Mouse (Mus musculus): ENCODE data around the gene Rpl23a. TPM values are rescaled to one million over a fixed set of nuclear protein-coding genes. Genes with fewer than 3 reads are reported as not detected.
A peak's percentile ranks its signal among the peaks of the same experiment; 100 is the strongest.

Gene Rpl23a
- polyA plus RNA-seq, 1 experiment from 2014 or later = 1,650 TPM

DNA sequence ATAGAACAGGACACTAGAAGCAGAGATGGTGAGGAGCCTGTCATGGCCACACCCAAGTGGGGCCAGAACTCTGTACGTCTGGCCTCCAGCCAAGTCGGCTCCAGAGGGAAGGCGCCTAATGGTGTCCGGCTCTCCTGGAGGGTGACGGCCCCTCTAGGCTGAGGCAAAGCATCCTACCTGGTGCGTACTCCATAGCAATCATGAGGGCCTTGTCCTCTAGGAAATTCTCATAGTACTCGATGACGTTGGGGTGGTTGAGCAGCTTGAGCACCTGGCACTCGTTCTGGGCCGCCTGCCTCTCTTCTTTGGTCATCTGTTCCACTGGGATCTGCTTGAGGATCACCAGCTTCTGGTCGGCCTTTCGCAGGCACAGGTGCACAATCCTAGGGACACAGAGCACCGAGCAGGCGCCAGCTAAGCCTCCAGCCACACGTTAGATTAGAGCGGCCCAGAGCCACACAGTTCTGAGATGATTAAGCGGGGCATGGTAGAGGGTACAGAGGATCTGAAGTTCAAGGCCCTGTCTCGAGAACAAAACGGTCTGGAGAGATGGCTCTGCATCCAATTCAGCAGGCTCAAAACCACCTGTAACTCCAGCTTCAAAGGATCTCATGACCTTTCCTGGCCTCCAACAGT is 10.5 kb downstream of the Rpl23a start:
- WGBS = 85% methylated on average over 19 of the region's 19 CpGs
- H3K4me2 ChIP-seq (replicated peaks; ENCODE audit: low read depth, low read length) = no peak overlapping the region
- H3K4me3 ChIP-seq (ENCODE audit: low read length) = no peak overlapping the region
- H3K9ac ChIP-seq (ENCODE audit: low read depth, low read length) = no peak overlapping the region
- H3K27ac ChIP-seq (ENCODE audit: low read depth, low read length) = no peak overlapping the region
- no peak for ATAC-seq (ENCODE audit: low FRiP score, low TSS enrichment)
- H3K27me3 ChIP-seq (ENCODE audit: control insufficient read depth, insufficient read depth, low read length) = no peaks in the 10 kb centered on the region
- H3K9me3 ChIP-seq (ENCODE audit: control insufficient read depth, low read length) = no peaks in the 10 kb centered on the region
- peaks cover 3% of the 10 kb centered on the region; the same call in 1 of the 2 replicates for H3K4me1 ChIP-seq (ENCODE audit: control insufficient read depth, insufficient read depth, low read length)
- H3K36me3 ChIP-seq (ENCODE audit: control insufficient read depth, insufficient read depth, low read length) = peaks cover 5% of the 10 kb centered on the region; the same call in 1 of the 2 replicates

DNA sequence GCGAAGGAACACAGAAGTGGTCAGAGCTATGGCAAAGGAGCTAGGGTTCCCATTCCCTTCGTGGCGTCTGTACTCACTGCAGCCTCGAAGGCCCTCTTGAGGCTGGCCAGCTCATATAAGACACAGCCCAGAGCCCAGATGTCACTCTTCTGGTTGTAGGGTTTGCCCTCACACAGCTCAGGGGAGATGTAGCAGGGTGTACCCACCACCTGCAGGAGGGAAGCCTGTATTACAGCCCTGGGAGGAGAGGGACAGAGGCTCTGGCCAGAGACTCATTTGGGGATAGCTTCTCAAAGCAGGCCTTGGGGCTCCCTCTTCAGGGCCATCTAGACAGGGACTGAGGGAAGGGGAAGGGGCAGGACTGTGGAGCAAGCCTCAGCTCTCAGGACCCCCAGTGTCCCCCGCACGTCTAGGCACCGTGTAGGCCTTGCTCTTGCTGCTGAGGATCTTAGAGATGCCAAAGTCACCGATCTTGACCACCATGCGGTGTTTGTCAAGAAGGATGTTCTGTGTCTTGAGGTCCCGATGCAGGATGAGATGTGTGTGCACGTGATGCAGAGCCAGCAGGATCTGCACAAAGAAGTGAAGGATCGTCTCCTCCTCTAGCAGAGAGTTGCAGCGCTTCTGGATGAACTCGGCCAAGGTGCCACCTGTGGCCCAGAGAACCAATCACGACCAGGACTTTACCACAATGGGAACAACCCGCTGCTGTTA is 11.2 kb downstream of the Rpl23a start:
- Histone ChIP-seq H3K9ac (ENCODE audit: low read depth, low read length) (no peak overlapping the region), H3K27me3 (ENCODE audit: control insufficient read depth, insufficient read depth, low read length) (no peaks in the 10 kb centered on the region), H3K27ac (ENCODE audit: low read depth, low read length) (no peak overlapping the region), H3K4me3 (ENCODE audit: low read length) (no peak overlapping the region), H3K9me3 (ENCODE audit: control insufficient read depth, low read length) (no peaks in the 10 kb centered on the region), H3K4me1 (ENCODE audit: control insufficient read depth, insufficient read depth, low read length) (peaks cover 3% of the 10 kb centered on the region; the same call in 1 of the 2 replicates), H3K36me3 (ENCODE audit: control insufficient read depth, insufficient read depth, low read length) (peaks cover 5% of the 10 kb centered on the region; the same call in 1 of the 2 replicates), H3K4me2 (replicated peaks; ENCODE audit: low read depth, low read length) (no peak overlapping the region)
- WGBS = 89% methylated on average over 16 of the region's 16 CpGs
- ATAC-seq (ENCODE audit: low FRiP score, low TSS enrichment) = no peak

DNA sequence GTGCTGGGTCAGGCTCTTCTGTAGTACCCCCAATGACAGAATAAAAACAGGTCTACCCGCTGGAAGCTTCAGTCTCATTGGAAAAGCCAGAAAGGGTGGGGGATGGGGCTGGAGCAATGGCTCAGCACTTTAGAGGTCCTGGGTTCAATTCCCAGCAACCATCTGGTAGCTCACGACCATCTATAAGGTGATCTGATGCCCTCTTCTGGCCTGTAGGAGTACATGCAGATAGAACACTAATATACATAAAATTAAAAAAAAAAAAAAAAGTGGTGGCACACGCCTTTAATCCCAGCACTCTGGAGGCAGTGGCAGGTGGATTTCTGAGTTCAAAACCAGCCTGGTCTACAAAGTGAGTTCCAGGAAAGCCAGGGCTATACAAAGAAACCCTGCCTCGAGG is 12.1 kb downstream of the Rpl23a start:
- H3K4me1 ChIP-seq (ENCODE audit: control insufficient read depth, insufficient read depth, low read length) = peaks cover 7% of the 10 kb centered on the region
- no peaks in the 10 kb centered on the region for H3K27me3 ChIP-seq (ENCODE audit: control insufficient read depth, insufficient read depth, low read length)
- no peak overlapping the region for H3K4me3 ChIP-seq (ENCODE audit: low read length)
- 82% methylated on average over 4 of the region's 4 CpGs for WGBS
- peaks cover 5% of the 10 kb centered on the region; the same call in 1 of the 2 replicates for H3K36me3 ChIP-seq (ENCODE audit: control insufficient read depth, insufficient read depth, low read length)
- no peak overlapping the region for H3K9ac ChIP-seq (ENCODE audit: low read depth, low read length)
- H3K9me3 ChIP-seq (ENCODE audit: control insufficient read depth, low read length) = no peaks in the 10 kb centered on the region
- ATAC-seq (ENCODE audit: low FRiP score, low TSS enrichment) = no peak
- H3K27ac ChIP-seq (ENCODE audit: low read depth, low read length) = no peak overlapping the region
- no peak overlapping the region for H3K4me2 ChIP-seq (replicated peaks; ENCODE audit: low read depth, low read length)

DNA sequence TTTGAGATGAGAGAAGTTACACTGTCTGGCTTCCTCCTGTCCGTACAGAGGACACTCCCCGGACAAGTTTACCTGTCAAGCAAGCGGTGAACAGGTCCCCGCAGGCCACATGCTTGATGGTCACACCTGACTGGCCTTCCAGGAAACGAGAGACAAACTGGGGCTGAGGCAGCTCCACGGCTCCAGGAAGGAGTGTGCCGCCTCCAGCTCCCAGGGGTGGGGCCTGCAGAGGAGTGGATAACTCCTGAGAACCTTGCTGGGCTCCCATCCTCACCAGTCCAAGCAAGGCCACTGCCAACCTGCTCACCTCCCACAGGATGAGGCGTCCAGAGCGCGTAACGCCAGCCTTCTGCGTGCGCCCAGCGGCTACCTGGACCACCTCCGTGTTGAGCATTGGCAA is 13.1 kb downstream of the Rpl23a start:
- Histone ChIP-seq H3K4me1 (ENCODE audit: control insufficient read depth, insufficient read depth, low read length) (peaks cover 14% of the 10 kb centered on the region), H3K4me3 (ENCODE audit: low read length) (no peak overlapping the region), H3K27me3 (ENCODE audit: control insufficient read depth, insufficient read depth, low read length) (no peaks in the 10 kb centered on the region), H3K36me3 (ENCODE audit: control insufficient read depth, insufficient read depth, low read length) (peaks cover 5% of the 10 kb centered on the region; the same call in 1 of the 2 replicates), H3K27ac (ENCODE audit: low read depth, low read length) (no peak overlapping the region), H3K9me3 (ENCODE audit: control insufficient read depth, low read length) (no peaks in the 10 kb centered on the region), H3K9ac (ENCODE audit: low read depth, low read length) (no peak overlapping the region), H3K4me2 (replicated peaks; ENCODE audit: low read depth, low read length) (no peak overlapping the region)
- 78% methylated on average over 15 of the region's 15 CpGs for WGBS
- ATAC-seq (ENCODE audit: low FRiP score, low TSS enrichment) = no peak

DNA sequence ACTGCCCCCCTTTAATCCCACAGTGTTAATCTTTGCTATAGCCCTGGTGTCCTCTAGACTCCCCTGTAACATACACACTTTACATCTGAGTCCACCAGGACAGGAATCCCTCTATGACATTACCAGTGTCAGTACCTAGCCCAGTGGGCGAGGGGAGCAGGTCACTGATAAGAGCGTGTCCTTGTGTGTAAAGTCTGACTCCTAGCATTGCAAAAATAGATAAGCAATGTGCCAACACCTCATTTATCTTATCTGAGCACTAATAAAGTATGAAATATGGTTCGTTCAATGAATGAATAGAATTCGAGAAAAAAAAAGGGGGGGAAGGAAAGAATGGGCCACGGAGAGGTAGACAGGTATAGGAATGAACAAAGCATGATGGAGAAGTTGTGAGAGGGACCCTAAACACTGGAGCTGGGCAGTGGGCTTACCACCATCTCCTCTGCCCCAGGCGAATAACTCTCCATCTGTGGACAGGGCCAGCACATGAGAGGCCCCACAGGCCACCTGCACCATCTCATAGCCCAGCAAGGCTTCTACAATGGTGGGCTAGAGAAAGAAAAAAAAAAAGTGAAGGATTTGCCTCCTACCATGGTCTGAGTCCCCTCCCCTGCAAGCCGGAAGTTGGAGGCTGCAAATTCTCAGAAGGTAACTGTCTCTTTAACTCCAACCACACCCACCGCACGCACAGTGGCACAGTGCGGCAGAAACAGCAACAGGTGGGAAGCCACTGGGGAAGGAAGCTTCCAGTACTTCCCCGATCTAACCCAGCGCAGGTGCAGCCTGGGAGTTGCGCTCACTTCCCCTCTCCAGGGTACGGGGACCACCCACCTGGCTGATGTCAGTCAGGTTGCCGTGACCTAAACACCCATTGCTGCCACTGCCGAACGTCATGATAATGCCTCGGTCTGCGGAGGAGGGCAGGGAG is 14.6 kb downstream of the Rpl23a start:
- 0 out of 2 replicates have a peak overlapping the region, but pooled peaks have one; percentile 7 for H3K27ac ChIP-seq (ENCODE audit: low read depth, low read length)
- H3K27me3 ChIP-seq (ENCODE audit: control insufficient read depth, insufficient read depth, low read length) = no peaks in the 10 kb centered on the region
- peaks cover 5% of the 10 kb centered on the region; the same call in 1 of the 2 replicates for H3K36me3 ChIP-seq (ENCODE audit: control insufficient read depth, insufficient read depth, low read length)
- no peak overlapping the region for H3K9ac ChIP-seq (ENCODE audit: low read depth, low read length)
- H3K4me1 ChIP-seq (ENCODE audit: control insufficient read depth, insufficient read depth, low read length) = peaks cover 14% of the 10 kb centered on the region
- H3K4me3 ChIP-seq (ENCODE audit: low read length) = 0 out of 2 replicates have a peak overlapping the region, but pooled peaks have one; percentile 2
- H3K4me2 ChIP-seq (replicated peaks; ENCODE audit: low read depth, low read length) = no peak overlapping the region
- no peak for ATAC-seq (ENCODE audit: low FRiP score, low TSS enrichment)
- no peaks in the 10 kb centered on the region for H3K9me3 ChIP-seq (ENCODE audit: control insufficient read depth, low read length)
- 63% methylated on average over 19 of the region's 19 CpGs for WGBS

DNA sequence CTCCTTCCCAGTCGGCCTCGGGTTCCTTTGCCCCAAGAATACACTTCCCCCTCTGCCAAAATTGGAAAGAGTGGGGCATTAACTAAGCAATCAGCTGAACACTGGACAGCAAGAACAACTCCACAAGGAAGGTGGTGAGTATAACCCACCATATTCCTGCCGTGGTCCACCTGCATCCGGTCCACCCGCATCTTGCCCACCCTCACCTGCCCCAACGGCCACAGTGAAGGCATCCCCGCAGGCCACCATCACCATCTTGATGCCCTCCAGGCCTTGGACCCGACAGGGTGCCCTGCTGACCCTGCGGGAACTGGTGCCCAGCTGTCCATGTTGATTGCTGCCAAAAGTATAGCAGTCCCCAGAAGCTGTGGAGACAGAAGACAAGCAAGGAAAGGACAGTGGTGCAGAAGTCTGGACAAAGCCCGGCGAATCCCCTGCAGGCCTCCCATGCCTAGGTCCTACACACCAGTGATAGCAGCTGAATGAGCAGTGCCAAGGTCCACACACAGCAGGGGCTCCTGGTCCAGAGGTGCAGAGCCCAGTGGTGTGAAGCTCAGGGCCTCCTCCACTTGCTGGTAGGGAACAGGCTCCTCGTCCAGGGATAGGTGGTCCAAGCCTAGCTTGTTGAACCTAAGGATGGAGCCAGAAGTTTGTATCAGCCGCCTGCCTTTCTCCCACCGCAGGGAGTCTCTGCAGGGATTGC is 16.0 kb downstream of the Rpl23a start:
- ATAC-seq (ENCODE audit: low FRiP score, low TSS enrichment) = no peak
- H3K4me1 ChIP-seq (ENCODE audit: control insufficient read depth, insufficient read depth, low read length) = peaks cover 26% of the 10 kb centered on the region
- no peaks in the 10 kb centered on the region for H3K9me3 ChIP-seq (ENCODE audit: control insufficient read depth, low read length)
- no peak overlapping the region for H3K4me3 ChIP-seq (ENCODE audit: low read length)
- no peak overlapping the region for H3K4me2 ChIP-seq (replicated peaks; ENCODE audit: low read depth, low read length)
- peaks cover 3% of the 10 kb centered on the region; the same call in 1 of the 2 replicates for H3K36me3 ChIP-seq (ENCODE audit: control insufficient read depth, insufficient read depth, low read length)
- no peak overlapping the region for H3K9ac ChIP-seq (ENCODE audit: low read depth, low read length)
- no peaks in the 10 kb centered on the region for H3K27me3 ChIP-seq (ENCODE audit: control insufficient read depth, insufficient read depth, low read length)
- WGBS = 93% methylated on average over 14 of the region's 14 CpGs
- H3K27ac ChIP-seq (ENCODE audit: low read depth, low read length) = no peak overlapping the region

DNA sequence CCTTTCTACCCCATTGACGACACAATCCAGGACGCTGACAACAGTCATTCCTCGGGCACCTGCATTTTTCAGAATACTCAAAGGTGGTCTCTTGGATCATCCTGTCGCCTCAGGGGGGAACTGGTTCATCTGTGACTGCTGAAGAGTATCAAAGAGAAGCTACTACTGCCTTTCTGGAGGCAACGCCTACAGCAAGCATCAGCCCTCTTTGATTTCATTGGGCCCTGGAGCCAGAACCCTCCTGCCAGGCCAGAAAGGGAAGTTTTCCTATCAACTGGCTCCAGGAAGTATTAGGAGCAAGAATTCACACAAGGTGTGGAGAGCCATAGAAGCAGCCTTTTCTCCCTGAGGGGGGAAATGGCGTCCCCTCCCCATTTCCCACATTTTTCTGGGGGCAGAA is 16.7 kb downstream of the Rpl23a start:
- Histone ChIP-seq H3K4me1 (ENCODE audit: control insufficient read depth, insufficient read depth, low read length) (peaks cover 34% of the 10 kb centered on the region), H3K9ac (ENCODE audit: low read depth, low read length) (peak overlapping the region; percentile 4; the same call in 1 of the 2 replicates), H3K4me2 (replicated peaks; ENCODE audit: low read depth, low read length) (no peak overlapping the region), H3K4me3 (ENCODE audit: low read length) (no peak overlapping the region), H3K9me3 (ENCODE audit: control insufficient read depth, low read length) (no peaks in the 10 kb centered on the region), H3K27ac (ENCODE audit: low read depth, low read length) (peak overlapping the region; percentile 89; the same call in 1 of the 2 replicates), H3K27me3 (ENCODE audit: control insufficient read depth, insufficient read depth, low read length) (no peaks in the 10 kb centered on the region), H3K36me3 (ENCODE audit: control insufficient read depth, insufficient read depth, low read length) (peaks cover 9% of the 10 kb centered on the region)
- WGBS = 73% methylated on average over 6 of the region's 6 CpGs
- no peak for ATAC-seq (ENCODE audit: low FRiP score, low TSS enrichment)

DNA sequence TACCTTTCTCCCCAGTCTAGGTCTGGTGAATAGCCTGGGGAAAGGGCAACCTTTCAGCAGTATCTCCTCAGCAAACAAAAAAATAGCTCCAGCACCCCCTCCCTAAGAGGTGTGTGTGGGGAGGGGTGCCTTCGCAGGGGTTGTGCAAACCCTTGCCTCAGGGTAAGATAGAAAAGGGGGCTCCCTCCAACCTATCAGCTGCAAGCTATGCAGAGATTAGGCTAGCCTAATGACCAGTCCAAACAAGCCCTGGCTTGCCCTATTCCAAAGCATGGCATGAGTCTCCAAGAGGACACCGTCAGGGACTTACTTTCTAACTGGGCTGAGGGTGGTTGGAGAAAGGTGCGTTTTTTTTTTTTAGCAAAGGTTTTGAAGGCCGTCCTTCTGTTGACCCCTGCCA is 17.2 kb downstream of the Rpl23a start:
- ATAC-seq (ENCODE audit: low FRiP score, low TSS enrichment) = no peak
- Histone ChIP-seq H3K9me3 (ENCODE audit: control insufficient read depth, low read length) (no peaks in the 10 kb centered on the region), H3K27ac (ENCODE audit: low read depth, low read length) (peak overlapping the region; percentile 89), H3K4me3 (ENCODE audit: low read length) (peak overlapping the region; percentile 100; the same call in 1 of the 2 replicates), H3K4me2 (replicated peaks; ENCODE audit: low read depth, low read length) (peak overlapping the region; percentile 75), H3K36me3 (ENCODE audit: control insufficient read depth, insufficient read depth, low read length) (peaks cover 14% of the 10 kb centered on the region), H3K9ac (ENCODE audit: low read depth, low read length) (peak overlapping the region; percentile 99; the same call in 1 of the 2 replicates), H3K4me1 (ENCODE audit: control insufficient read depth, insufficient read depth, low read length) (peaks cover 34% of the 10 kb centered on the region), H3K27me3 (ENCODE audit: control insufficient read depth, insufficient read depth, low read length) (no peaks in the 10 kb centered on the region)
- WGBS = 40% methylated on average over 4 of the region's 4 CpGs

Data from kidney, embryonic 14.5 days (tissue).